Mouse (Mus musculus) MEL (cell line): ENCODE results near the gene Kbtbd8. TPM values are rescaled to one million over a fixed set of nuclear protein-coding genes. Genes with fewer than 3 reads are reported as not detected.
A peak's percentile ranks its signal among the peaks of the same experiment; 100 is the strongest.

Source experiments
- DNase-seq: peaks from one replicate; pipeline ENCODE4 v3.0.0; 2011; ENCODE audit warnings: low read depth, low spot score
- H3K27ac ChIP-seq: 2 replicates; pipeline ENCODE4 v1.5.1; 2012; ENCODE audit warnings: low read depth, mild to moderate bottlenecking, control low read depth, low read length, moderate library complexity; ENCODE audit not compliant: control insufficient read depth
- H3K27me3 ChIP-seq, 2 experiments: fragments of 150-350 bp in 1 of 2; sonication (generic) in 1 of 2; 2 replicates each; pipeline ENCODE4 v1.6.1; 2012; ENCODE audit warnings: low read length in 2 of 2, mild to moderate bottlenecking in 2 of 2, improper control_type of control experiment in 1 of 2, moderate library complexity in 1 of 2; ENCODE audit not compliant: insufficient read depth in 2 of 2, control insufficient read depth in 1 of 2
- H3K36me3 ChIP-seq, 2 experiments: 2 replicates each; pipeline ENCODE4 v1.6.1; 2012 to 2014; ENCODE audit warnings: low read length in 2 of 2, improper control_type of control experiment in 1 of 2, inconsistent platforms in 1 of 2, mild to moderate bottlenecking in 1 of 2; ENCODE audit not compliant: insufficient read depth in 2 of 2, control insufficient read depth in 1 of 2
- H3K4me1 ChIP-seq, 2 experiments: fragments of 150-350 bp in 1 of 2; sonication (generic) in 1 of 2; 2 replicates each; pipeline ENCODE4 v1.6.1; 2012; ENCODE audit warnings: low read length in 2 of 2, improper control_type of control experiment in 1 of 2, mild to moderate bottlenecking in 1 of 2; ENCODE audit not compliant: insufficient read depth in 2 of 2, control insufficient read depth in 1 of 2
- H3K4me3 ChIP-seq, 2 experiments: fragments of 150-350 bp in 1 of 2; sonication (generic) in 1 of 2; 2 replicates each; pipeline ENCODE4 v1.5.1; 2012; ENCODE audit warnings: low read depth in 2 of 2, low read length in 2 of 2, mild to moderate bottlenecking in 2 of 2, moderate library complexity in 2 of 2, control low read depth in 1 of 2, improper control_type of control experiment in 1 of 2; ENCODE audit not compliant: control insufficient read depth in 1 of 2, insufficient read depth in 1 of 2
- H3K79me2 ChIP-seq: 2 replicates; pipeline ENCODE4 v1.6.1; 2012; ENCODE audit warnings: mild to moderate bottlenecking, low read length, moderate library complexity; ENCODE audit not compliant: control insufficient read depth, poor library complexity, insufficient read depth
- H3K9ac ChIP-seq: 2 replicates; pipeline ENCODE4 v1.6.1; 2012; ENCODE audit warnings: low read depth, mild to moderate bottlenecking, control low read depth, low read length, moderate library complexity; ENCODE audit not compliant: control insufficient read depth, poor library complexity, severe bottlenecking
- H3K9me3 ChIP-seq: fragments of 150-350 bp; sonication (generic); replicated peaks from 2 replicates; pipeline ENCODE4 v1.6.1; 2012; ENCODE audit warnings: mild to moderate bottlenecking, low read length, improper control_type of control experiment, moderate library complexity; ENCODE audit not compliant: insufficient read depth
- CTCF ChIP-seq, 3 experiments: IDR thresholded peaks in 2 of 3; conservative IDR thresholded peaks in 1 of 3; 2 replicates each; pipeline ENCODE4 v1.5.1; 2011 to 2012; ENCODE audit warnings: low read length in 3 of 3, low read depth in 2 of 3, mild to moderate bottlenecking in 2 of 3, improper control_type of control experiment in 1 of 3, inconsistent platforms in 1 of 3, mixed read lengths in 1 of 3, moderate library complexity in 1 of 3; ENCODE audit not compliant: control insufficient read depth in 1 of 3, insufficient read depth in 1 of 3, poor library complexity in 1 of 3, severe bottlenecking in 1 of 3
- ETS1 ChIP-seq: IDR thresholded peaks from 2 replicates; pipeline ENCODE4 v1.6.1; 2012; ENCODE audit warnings: low read depth, mild to moderate bottlenecking, inconsistent platforms, low read length, improper control_type of control experiment, moderate library complexity
- GATA1 ChIP-seq: IDR thresholded peaks from 2 replicates; pipeline ENCODE4 v1.6.1; 2011; ENCODE audit warnings: low read depth, low read length, improper control_type of control experiment
- HCFC1 ChIP-seq: IDR thresholded peaks from 2 replicates; pipeline ENCODE4 v1.6.1; 2012; ENCODE audit warnings: low read depth, mild to moderate bottlenecking, inconsistent platforms, low read length, improper control_type of control experiment, moderate library complexity
- JUND ChIP-seq: IDR thresholded peaks from 2 replicates; pipeline ENCODE4 v1.6.1; 2011; ENCODE audit warnings: low read depth, mild to moderate bottlenecking, improper control_type of control experiment, low read length
- KAT2A ChIP-seq: conservative IDR thresholded peaks from 2 replicates; pipeline ENCODE4 v1.6.1; 2012; ENCODE audit warnings: low read depth, low read length, improper control_type of control experiment, inconsistent platforms
- MYB ChIP-seq: IDR thresholded peaks from 2 replicates; pipeline ENCODE4 v1.6.1; 2011; ENCODE audit warnings: mild to moderate bottlenecking, low read depth, low read length, improper control_type of control experiment
- MYC ChIP-seq: IDR thresholded peaks from 2 replicates; pipeline ENCODE4 v1.6.1; 2011; ENCODE audit warnings: low read depth, mild to moderate bottlenecking, low read length, improper control_type of control experiment, moderate library complexity
- NRF1 ChIP-seq: IDR thresholded peaks from 2 replicates; pipeline ENCODE4 v1.6.1; 2014; ENCODE audit warnings: low read depth, mild to moderate bottlenecking, inconsistent platforms, low read length, improper control_type of control experiment, moderate library complexity; ENCODE audit not compliant: poor library complexity, insufficient read depth, severe bottlenecking
- POLR2A ChIP-seq, 2 experiments: IDR thresholded peaks; 2 replicates each; pipeline ENCODE4 v1.6.1; 2011 to 2012; ENCODE audit warnings: low read length in 2 of 2, mild to moderate bottlenecking in 2 of 2, control low read depth in 1 of 2, improper control_type of control experiment in 1 of 2, low read depth in 1 of 2, moderate library complexity in 1 of 2; ENCODE audit not compliant: control insufficient read depth in 1 of 2, insufficient read depth in 1 of 2, poor library complexity in 1 of 2
- POLR2AphosphoS2 ChIP-seq: IDR thresholded peaks from 2 replicates; pipeline ENCODE4 v1.6.1; 2011; ENCODE audit warnings: low read length, improper control_type of control experiment
- POLR2AphosphoS5 ChIP-seq: IDR thresholded peaks from 2 replicates; pipeline ENCODE4 v1.6.1; 2012; ENCODE audit warnings: low read depth, borderline replicate concordance, mild to moderate bottlenecking, inconsistent platforms, low read length, moderate library complexity, mixed read lengths
- RAD21 ChIP-seq: IDR thresholded peaks from 2 replicates; pipeline ENCODE4 v1.6.1; 2011; ENCODE audit warnings: mild to moderate bottlenecking, low read depth, low read length, improper control_type of control experiment
- SIN3A ChIP-seq: IDR thresholded peaks from 2 replicates; pipeline ENCODE4 v1.6.1; 2012; ENCODE audit warnings: low read length, improper control_type of control experiment, inconsistent platforms
- SMC3 ChIP-seq: IDR thresholded peaks from 2 replicates; pipeline ENCODE4 v1.6.1; 2011; ENCODE audit warnings: low read depth, low read length, improper control_type of control experiment
- TAL1 ChIP-seq: IDR thresholded peaks from 2 replicates; pipeline ENCODE4 v1.6.1; 2012; ENCODE audit warnings: mild to moderate bottlenecking, inconsistent platforms, low read length, moderate library complexity, mixed read lengths
- TCF12 ChIP-seq: IDR thresholded peaks from 2 replicates; pipeline ENCODE4 v1.6.1; 2014; ENCODE audit warnings: low read depth, mild to moderate bottlenecking, inconsistent platforms, low read length, improper control_type of control experiment, moderate library complexity
- USF1 ChIP-seq: IDR thresholded peaks from 2 replicates; pipeline ENCODE4 v1.6.1; 2014; ENCODE audit warnings: low read depth, mild to moderate bottlenecking, inconsistent platforms, low read length, improper control_type of control experiment, moderate library complexity
- USF2 ChIP-seq, 2 experiments: IDR thresholded peaks; 2 replicates each; pipeline ENCODE4 v1.6.1; 2011 to 2012; ENCODE audit warnings: improper control_type of control experiment in 2 of 2, low read length in 2 of 2, borderline replicate concordance in 1 of 2, inconsistent platforms in 1 of 2, low read depth in 1 of 2, mild to moderate bottlenecking in 1 of 2; ENCODE audit not compliant: insufficient read depth in 1 of 2
- ZC3H11A ChIP-seq: IDR thresholded peaks from 2 replicates; pipeline ENCODE4 v1.6.1; 2012; ENCODE audit warnings: low read depth, mild to moderate bottlenecking, inconsistent platforms, low read length, improper control_type of control experiment
- polyA plus RNA-seq, 2 experiments: library from polyadenylated mRNA; stranded (reverse) in 1 of 2; unstranded in 1 of 2; fragments of >175 nt in 1 of 2; fragments of >200 nt in 1 of 2; gene quantifications; 2 replicates each; pipeline versions ENCODE4 v1.2.1 to v1.2.4; 2012; ENCODE audit warnings: low replicate concordance in 2 of 2, low read depth in 1 of 2; ENCODE audit not compliant: insufficient read length in 2 of 2, insufficient read depth in 1 of 2, missing spikeins in 1 of 2
- total RNA-seq: library from RNA; depleted of rRNA; stranded (reverse); fragments of 300-350 nt; gene quantifications from 2 replicates; pipeline ENCODE4 v1.2.3, GENCODE M21; 2012

Kbtbd8 gene
- total and polyA plus RNA-seq, 3 experiments: 7.0 to 13.5 TPM; not detected in 1

DNA sequence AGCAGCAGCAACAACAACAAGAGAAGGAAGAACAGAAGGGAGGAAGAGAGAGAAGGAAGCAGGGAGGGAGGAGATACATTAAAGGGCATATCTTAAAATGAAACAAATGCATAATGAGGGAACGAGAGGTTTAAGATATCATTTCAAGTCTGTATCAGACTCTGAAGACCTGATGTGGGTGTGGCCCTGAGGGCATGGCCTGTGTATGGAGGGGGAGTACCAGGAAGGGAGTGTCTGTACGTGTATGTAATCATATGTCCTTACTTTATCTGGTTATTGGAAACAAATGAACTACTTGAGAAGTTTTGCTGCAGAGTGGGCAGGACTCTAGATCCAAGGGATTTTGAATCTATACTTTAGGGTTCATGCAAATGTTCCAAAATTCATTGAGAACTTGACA lies 22.3 kb upstream of the Kbtbd8 start:
- H3K9me3 ChIP-seq: no peaks in the 10 kb centered on the region
- H3K79me2 ChIP-seq: no peaks in the 10 kb centered on the region
- H3K36me3 ChIP-seq: no peaks in the 10 kb centered on the region
- H3K27ac ChIP-seq: no peak overlapping the region
- TF ChIP-seq ETS1 (no peak), HCFC1 (no peak), KAT2A (no peak), USF2 (IDR thresholded peaks at IDR 0.05; ENCODE audit: borderline replicate concordance in 1 of 2, insufficient read depth in 1 of 2, low read depth in 1 of 2, low read length in 2 of 2) (no peak), POLR2A (IDR thresholded peaks at IDR 0.05; ENCODE audit: control insufficient read depth in 1 of 2, insufficient read depth in 1 of 2, low read depth in 1 of 2, low read length in 2 of 2, poor library complexity in 1 of 2) (no peak), TAL1 (no peak), POLR2AphosphoS2 (no peak), NRF1 (no peak), SIN3A (no peak), TCF12 (no peak), GATA1 (no peak), SMC3 (no peak), JUND (no peak), POLR2AphosphoS5 (no peak), RAD21 (no peak), MYB (no peak), CTCF (IDR thresholded peaks at IDR 0.05 in 2 of 3, conservative IDR thresholded peaks at IDR 0.05 in 1 of 3; ENCODE audit: control insufficient read depth in 1 of 3, insufficient read depth in 1 of 3, low read depth in 2 of 3, low read length in 3 of 3, poor library complexity in 1 of 3, severe bottlenecking in 1 of 3) (no peak)
- peaks cover 3 to 4% of the 10 kb centered on the region in 2 experiments; a peak in 3 of 4 replicates for H3K27me3 ChIP-seq
- no peak overlapping the region for H3K4me3 ChIP-seq
- DNase-seq: peak; percentile 38
- peaks cover 0 to 5% of the 10 kb centered on the region in 2 experiments; a peak in 2 of 4 replicates for H3K4me1 ChIP-seq
- no peak overlapping the region for H3K9ac ChIP-seq

DNA sequence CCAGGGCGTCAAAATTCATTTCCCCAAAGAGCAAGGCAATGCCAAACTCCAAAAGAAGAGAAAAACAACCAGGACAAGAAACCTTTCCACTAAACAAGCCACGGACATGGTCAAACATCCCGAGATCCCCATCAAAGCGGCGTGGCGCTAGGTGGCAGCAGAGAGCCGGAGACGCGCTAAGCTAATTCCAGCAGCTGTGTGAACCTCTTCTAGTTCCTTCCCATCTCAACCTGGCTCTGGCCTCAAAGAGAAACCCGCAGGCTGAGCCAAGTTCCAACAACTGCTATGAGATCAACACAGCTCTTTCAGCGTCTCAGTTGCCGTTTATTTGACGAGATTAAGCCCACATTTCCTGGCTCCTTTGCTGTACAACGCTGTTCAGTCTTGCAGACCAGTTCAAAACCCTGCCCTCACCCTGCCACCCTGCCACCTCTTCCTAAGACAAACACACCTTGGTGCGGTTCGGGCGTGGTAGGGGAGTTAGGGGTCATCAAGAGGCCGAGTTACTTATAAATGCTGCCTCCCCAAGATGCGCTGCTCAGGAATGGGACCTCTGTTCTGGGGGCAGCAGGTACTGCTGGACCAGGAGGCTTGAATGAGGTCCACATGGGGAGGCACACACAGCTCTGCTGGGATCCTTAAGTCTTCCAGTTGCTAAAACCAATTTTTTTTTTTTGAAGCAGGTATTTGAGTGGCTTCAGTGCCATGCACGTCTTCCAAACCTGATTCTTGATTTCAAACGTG lies 18.5 kb upstream of the Kbtbd8 start:
- Histone ChIP-seq H3K9me3 (no peaks in the 10 kb centered on the region), H3K27me3 (peaks cover 3% of the 10 kb centered on the region in 2 experiments; a peak in 3 of 4 replicates), H3K79me2 (no peaks in the 10 kb centered on the region), H3K4me1 (peaks cover 0 to 5% of the 10 kb centered on the region in 2 experiments; a peak in 2 of 4 replicates), H3K36me3 (no peaks in the 10 kb centered on the region), H3K27ac (no peak overlapping the region), H3K9ac (no peak overlapping the region), H3K4me3 (0 out of 4 replicates have a peak overlapping the region, but pooled peaks of 1 of the 2 experiments have one; percentile 22)
- TF ChIP-seq RAD21 (peak; percentile 85), MYC (no peak), SMC3 (peak; percentile 77), USF1 (no peak), CTCF (IDR thresholded peaks at IDR 0.05 in 2 of 3, conservative IDR thresholded peaks at IDR 0.05 in 1 of 3; ENCODE audit: control insufficient read depth in 1 of 3, insufficient read depth in 1 of 3, low read depth in 2 of 3, low read length in 3 of 3, poor library complexity in 1 of 3, severe bottlenecking in 1 of 3) (peak; percentile 88 to 93 (median 91)), ZC3H11A (peak; percentile 64)
- DNase-seq: peak; percentile 79
